Mouse (Mus musculus): ENCODE measurements around the gene Prokr2.

DNA sequence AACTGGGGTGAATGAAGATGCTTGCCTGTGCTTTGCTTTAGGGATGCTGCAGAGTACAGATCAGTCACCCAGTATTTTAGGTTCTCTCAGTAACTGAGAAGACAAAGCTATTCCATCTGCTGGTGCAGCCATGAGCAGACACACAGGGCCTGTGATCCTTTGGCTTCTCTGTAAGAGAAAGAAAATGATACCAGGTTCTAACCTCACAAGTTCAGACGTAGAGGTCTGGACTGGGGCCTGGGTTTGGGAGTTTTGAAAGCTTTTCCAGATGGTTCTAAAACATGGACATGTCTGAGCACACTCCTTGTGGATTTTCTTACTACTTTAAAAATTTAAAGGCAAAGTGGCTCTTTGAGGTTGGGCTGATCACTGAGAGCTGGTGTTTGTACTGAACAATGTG, 10.5 kb upstream of the Prokr2 start:
- TF ChIP-seq CTCF (IDR thresholded peaks at IDR 0.05; ENCODE audit: borderline replicate concordance, insufficient read depth, low read depth, low read length) (no peak), POLR2A (IDR thresholded peaks at IDR 0.05; ENCODE audit: borderline replicate concordance, insufficient read depth, low read length) (no peak)

All from cerebellum, adult 2 months (tissue).